Mouse (Mus musculus) telencephalon, adult 2 months (tissue): ENCODE measurements at regions not wholly inside any gene's neighbourhood (a gene's known extent, or its start where the extent isn't known, plus 50 kb on each side); places are given as distances from the start of the nearest gene placed in this dataset.
"Not testable (repeated sequence)": the region's sequence is repeated elsewhere in the genome, so short reads cannot be mapped to it uniquely, and the experiment has no call there.

ENCODE experiments used
- DNase-seq: peaks from one replicate; pipeline ENCODE4 v3.0.0-alpha.2; 2011; ENCODE audit warnings: low read depth, low spot score

DNA sequence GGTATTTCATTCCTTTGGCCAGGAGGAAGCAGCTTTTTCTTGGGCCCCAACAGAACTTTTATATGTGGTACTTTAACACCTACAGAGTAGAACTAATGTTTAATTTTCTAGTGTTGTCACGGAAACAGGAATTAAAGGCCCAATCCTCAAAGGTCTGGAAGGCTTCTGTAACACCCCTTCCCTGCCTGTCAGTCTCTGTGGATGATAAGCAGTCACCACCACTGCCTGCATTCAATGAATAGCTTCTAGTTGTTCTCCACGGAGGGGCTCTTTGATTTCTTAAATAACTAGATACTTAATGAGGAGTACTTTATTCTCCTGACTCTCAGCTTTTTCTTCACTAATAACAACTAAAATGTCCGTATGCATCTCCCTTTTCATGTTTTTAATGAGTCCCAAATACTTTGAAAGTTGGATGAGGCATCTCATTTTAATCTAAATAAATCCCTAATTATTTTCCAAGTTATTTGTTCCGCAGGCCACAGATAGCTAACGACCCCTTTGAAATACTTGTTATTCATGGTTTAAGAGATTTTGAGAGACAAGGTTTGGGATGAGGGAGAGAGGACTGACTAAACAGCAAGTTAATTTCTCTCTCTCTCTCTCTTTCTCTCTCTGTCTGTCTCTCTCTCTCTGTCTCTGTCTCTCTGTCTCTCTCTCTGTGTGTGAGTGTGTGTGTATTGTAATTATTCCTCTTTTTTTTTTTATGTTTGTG is 686.0 kb upstream of the Ghitm start:
- DNase-seq, result no peak

DNA sequence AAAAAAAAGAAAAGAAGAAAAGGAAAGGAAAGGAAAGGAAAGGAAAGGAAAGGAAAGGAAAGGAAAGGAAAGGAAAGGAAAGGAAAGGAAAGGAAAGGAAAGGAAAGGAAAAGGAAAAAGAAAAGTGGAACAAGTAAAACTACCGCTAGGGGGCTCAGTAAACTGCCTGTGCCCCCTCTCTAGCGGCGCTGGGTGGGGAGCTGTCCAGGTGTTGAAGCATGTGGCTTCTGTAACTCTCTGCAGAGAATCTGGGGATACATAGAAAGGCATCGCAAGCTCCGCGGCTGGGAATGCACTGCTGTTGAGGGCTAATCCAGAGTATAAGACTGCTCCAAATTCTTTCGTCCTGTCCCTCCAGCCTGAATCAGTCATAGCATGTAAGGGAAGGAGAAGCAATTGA is 684.9 kb upstream of the Ghitm start:
- DNase-seq, result no peak

DNA sequence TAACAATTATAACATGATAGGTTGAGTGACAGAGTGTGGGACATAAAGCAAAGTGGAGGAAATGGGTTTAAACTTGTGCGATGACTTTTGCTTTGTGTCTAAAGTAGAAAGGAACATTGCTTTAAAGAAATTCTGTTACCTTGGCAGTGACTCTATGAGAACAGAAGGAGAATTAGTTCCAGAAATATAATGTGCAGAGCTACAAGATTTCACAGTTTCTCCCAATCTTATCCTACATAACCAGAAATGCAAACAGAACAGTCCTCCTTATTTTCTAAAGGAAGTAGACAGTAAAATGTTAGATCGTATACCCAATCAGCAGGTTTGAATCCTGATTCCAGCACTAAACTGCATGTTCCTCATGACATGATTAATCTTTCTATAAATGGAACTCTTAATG is 660.6 kb upstream of the Ghitm start:
- peak; percentile 60 for DNase-seq

DNA sequence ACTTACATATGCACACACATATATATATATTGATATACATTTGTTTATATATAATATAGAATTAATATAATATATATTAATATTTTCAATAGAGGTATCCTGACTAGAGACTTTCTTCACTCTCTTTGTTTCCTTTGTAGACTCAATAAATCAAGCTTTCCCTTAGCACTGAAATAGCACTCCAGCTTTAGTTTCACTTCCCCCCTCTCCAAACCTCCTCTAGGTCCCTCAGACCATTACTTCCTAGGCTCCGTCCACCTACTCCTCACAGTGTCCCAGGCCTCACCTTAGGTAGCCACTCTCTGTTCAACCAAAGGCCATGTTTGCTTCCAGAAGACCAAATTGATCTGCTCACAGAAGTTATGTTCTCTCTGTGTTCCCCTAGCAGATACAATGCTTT is 630.7 kb upstream of the Ghitm start:
- DNase-seq, result no peak

DNA sequence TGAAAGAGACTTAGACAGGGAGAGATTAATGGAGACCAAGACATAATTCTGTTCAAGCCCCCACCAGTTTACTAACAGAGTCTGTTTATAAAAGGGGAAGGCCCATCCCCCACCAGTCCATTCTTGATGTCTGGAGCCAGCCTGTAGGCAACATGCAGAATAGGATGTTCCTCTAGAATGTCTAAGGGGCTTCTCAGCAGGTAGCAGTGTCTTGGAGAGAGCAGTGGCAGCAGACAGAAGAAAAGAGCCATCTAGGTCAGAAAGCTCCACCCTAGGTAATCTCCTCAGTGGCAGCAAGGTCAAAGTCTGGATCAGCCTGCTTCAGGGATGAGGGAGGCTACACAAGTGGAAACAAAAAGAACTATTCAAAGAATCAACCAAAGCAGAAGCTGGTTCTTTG is 614.6 kb upstream of the Ghitm start:
- DNase-seq, result not testable (repeated sequence)

DNA sequence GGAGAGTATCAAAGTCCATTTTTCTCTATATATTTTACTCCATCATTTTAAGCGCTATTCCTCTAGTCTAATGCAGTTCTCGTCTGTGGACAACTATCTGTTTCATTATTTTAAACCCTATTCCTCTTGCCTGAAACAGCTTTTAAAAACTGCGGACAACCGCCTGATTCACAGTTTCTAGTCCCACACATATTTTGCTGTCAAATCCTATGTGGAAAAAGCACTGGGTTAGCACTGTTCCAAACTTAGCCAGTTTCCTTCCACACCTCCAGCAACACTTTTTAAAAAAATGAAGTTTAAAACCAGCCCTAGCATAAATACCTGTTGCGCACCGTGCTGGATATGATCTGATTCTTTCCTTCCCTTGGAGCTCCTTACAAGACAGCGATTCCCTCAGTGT is 614.1 kb upstream of the Ghitm start:
- peak; percentile 13 for DNase-seq

DNA sequence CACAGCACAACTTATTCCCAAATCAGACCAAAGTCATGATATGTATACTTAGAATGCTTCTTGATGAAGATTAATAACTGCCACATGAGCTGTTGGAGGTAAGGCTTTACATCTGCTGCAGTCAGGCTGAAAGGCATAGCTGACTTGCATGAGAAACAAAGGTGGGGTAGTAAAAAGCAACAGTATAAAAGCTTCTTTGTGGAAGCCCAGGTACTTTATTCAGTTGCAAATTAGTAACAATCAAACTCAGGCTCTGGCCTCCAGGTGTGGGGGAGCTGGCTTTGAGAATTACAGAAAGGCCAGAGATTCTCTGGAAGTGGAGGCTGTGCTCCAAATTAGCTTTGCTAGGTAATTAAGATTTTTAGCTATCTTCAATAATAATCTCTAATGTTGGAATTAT is 608.0 kb upstream of the Ghitm start:
- no peak for DNase-seq

DNA sequence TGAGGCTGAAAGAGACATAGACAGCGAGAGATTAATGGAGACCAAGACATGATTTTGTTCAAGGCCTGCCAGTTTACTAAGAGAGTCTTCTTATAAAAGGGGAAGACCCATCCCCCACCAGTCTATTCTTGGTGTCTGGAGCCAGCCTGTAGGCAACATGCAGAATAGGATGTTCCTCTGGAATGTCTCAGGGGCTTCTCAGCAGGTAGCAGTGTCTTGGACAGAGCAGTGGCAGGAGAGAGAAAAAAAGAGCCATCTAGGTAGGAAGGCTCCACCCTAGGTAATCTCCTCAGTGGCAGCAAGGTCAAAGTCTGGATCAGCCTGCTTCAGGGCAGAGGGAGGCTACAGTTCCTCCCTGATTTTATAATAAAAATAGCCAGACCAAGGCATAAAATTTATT is 607.4 kb upstream of the Ghitm start:
- DNase-seq, result not testable (repeated sequence)
